ENCODE assay signal across 7 mouse cellular contexts in the genomic region with DNA sequence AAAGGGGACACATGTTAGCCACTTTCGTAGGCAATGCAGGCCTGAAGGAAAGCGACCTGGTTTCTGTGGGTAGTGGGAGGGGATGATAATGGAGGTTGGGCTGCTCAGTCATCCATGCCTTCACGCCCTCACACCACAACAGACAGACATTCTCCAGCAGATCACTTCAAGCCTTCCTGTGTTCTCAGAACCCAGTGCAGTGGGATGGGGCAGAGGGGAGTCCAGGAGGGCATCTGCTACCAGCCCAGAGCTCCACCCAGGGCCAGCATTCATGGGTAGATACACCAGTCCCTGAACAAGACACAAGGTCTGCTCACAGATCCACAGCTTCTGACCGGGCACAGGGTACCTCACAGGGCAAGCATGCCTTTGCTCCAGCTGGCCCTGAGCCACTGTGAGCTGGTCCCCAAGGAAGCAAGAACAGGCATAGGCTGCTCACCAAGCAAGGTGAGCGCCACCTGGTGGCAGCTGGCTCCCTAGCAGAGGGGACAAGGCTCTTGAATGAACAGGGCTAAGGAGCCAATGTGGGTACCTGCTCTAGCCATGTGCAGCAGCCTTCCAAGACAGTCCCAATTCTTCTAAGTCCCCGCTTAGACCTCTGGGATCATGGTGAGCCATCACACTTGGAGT.
DNase-seq lines count a peak whose midpoint lies in the region; ATAC-seq and TF ChIP-seq lines count a peak whose summit lies in the region.

No protein-coding gene starts in this region.

- no peaks in the 10 kb centered on the region for H3K4me1 ChIP-seq in cortical plate, adult 2 months (ENCODE audit: control insufficient read depth, insufficient read depth, low read length)
- no peaks in the 10 kb centered on the region for H3K4me1 ChIP-seq in intestine, postnatal 0 days (replicated peaks; ENCODE audit: control insufficient read depth, insufficient read depth, low read length)
- peaks cover 8% of the 10 kb centered on the region; the same call in 1 of the 2 replicates for H3K4me1 ChIP-seq in midbrain, embryonic 14.5 days (ENCODE audit: control insufficient read depth, insufficient read depth, low read length)

- intact Hi-C loops in gastrocnemius, postnatal 14 days (cut with DNase I; ENCODE audit: low total_unique reads), result no loop called here
- intact Hi-C loops in left cerebral cortex, postnatal 36 days (cut with DNase I), result loop anchor here (2.0 to 5.0 kb wide), 2 partner anchors 91 to 103 kb away; no protein-coding TSS in a partner anchor

- H3K27ac ChIP-seq in cortical plate, adult 2 months (ENCODE audit: insufficient read depth, low read length), result no peak overlapping the region
- no peak overlapping the region for H3K27ac ChIP-seq in intestine, postnatal 0 days (ENCODE audit: low read depth, low read length)
- no peak overlapping the region for H3K27ac ChIP-seq in midbrain, embryonic 14.5 days (replicated peaks; ENCODE audit: low read depth, low read length)

- no peak for TF ChIP-seq POLR2A in cortical plate, adult 2 months (IDR thresholded peaks at IDR 0.05; ENCODE audit: extremely low read depth, insufficient read depth, low read length)

- peak; percentile 82 for TF ChIP-seq CTCF in cortical plate, adult 2 months (IDR thresholded peaks at IDR 0.05; ENCODE audit: extremely low read depth, insufficient read depth, low read length)
- peak; percentile 95 for TF ChIP-seq CTCF in intestine, postnatal 0 days (IDR thresholded peaks at IDR 0.05; ENCODE audit: low read depth)

- H3K9ac ChIP-seq in intestine, postnatal 0 days (ENCODE audit: low read depth, low read length), result no peak overlapping the region
- H3K9ac ChIP-seq in midbrain, embryonic 14.5 days (replicated peaks; ENCODE audit: low read length), result no peak overlapping the region; the same call in 1 of the 2 replicates

- peak; percentile 61 for ATAC-seq in intestine, postnatal 0 days
- ATAC-seq in midbrain, embryonic 14.5 days (ENCODE audit: low FRiP score, low TSS enrichment), result peak; percentile 84

- no peaks in the 10 kb centered on the region for H3K9me3 ChIP-seq in intestine, postnatal 0 days (ENCODE audit: control insufficient read depth)
- H3K9me3 ChIP-seq in midbrain, embryonic 14.5 days (ENCODE audit: control insufficient read depth, low read length), result no peaks in the 10 kb centered on the region

- DNase-seq in adrenal gland, adult 2 months, result peak; percentile 83
- DNase-seq in gastrocnemius, postnatal 14 days, result peak; percentile 66
- peak; percentile 56 to 70 for DNase-seq in left cerebral cortex, postnatal 36 days (ENCODE audit: low spot score in 2 of 2)
- peak; percentile 96 for DNase-seq in midbrain, embryonic 14.5 days
- DNase-seq in spleen, postnatal 10 days (ENCODE audit: low spot score in 2 of 2), result peak; percentile 51 to 83

- no peak overlapping the region for H3K4me2 ChIP-seq in intestine, postnatal 0 days (replicated peaks; ENCODE audit: low read depth)
- no peak overlapping the region for H3K4me2 ChIP-seq in midbrain, embryonic 14.5 days (ENCODE audit: low read length)

- no peaks in the 10 kb centered on the region for H3K36me3 ChIP-seq in intestine, postnatal 0 days (ENCODE audit: control insufficient read depth, insufficient read depth)
- no peaks in the 10 kb centered on the region for H3K36me3 ChIP-seq in midbrain, embryonic 14.5 days (ENCODE audit: control insufficient read depth, insufficient read depth, low read length)

- no peak overlapping the region for H3K4me3 ChIP-seq in cortical plate, adult 2 months (ENCODE audit: insufficient read depth, low read length)
- no peak overlapping the region for H3K4me3 ChIP-seq in intestine, postnatal 0 days (ENCODE audit: low read depth, low read length)
- H3K4me3 ChIP-seq in midbrain, embryonic 14.5 days (replicated peaks; ENCODE audit: low read depth, low read length), result no peak overlapping the region

- WGBS in intestine, postnatal 0 days, result 36% methylated on average over 6 of the region's 6 CpGs
- 14% methylated on average over 6 of the region's 6 CpGs for WGBS in midbrain, embryonic 14.5 days

- H3K27me3 ChIP-seq in intestine, postnatal 0 days (replicated peaks; ENCODE audit: control insufficient read depth, insufficient read depth, low read length), result no peaks in the 10 kb centered on the region
- no peaks in the 10 kb centered on the region; the same call in 1 of the 2 replicates for H3K27me3 ChIP-seq in midbrain, embryonic 14.5 days (ENCODE audit: control insufficient read depth, insufficient read depth, low read length)
